Mouse (Mus musculus) bone marrow, adult 2 months (tissue): ENCODE data around the gene Rnf144a.

Source experiments
- CTCF ChIP-seq: fragments of 200-500 bp; IDR thresholded peaks from 2 replicates; pipeline ENCODE4 v1.5.1; 2011; ENCODE audit warnings: low read length, control low read depth; ENCODE audit not compliant: control insufficient read depth, insufficient read depth
- POLR2A ChIP-seq: fragments of 200-500 bp; IDR thresholded peaks from 2 replicates; pipeline ENCODE4 v1.6.1; 2011; ENCODE audit warnings: low read depth, mild to moderate bottlenecking, control low read depth, low read length, borderline replicate concordance; ENCODE audit not compliant: control insufficient read depth

DNA sequence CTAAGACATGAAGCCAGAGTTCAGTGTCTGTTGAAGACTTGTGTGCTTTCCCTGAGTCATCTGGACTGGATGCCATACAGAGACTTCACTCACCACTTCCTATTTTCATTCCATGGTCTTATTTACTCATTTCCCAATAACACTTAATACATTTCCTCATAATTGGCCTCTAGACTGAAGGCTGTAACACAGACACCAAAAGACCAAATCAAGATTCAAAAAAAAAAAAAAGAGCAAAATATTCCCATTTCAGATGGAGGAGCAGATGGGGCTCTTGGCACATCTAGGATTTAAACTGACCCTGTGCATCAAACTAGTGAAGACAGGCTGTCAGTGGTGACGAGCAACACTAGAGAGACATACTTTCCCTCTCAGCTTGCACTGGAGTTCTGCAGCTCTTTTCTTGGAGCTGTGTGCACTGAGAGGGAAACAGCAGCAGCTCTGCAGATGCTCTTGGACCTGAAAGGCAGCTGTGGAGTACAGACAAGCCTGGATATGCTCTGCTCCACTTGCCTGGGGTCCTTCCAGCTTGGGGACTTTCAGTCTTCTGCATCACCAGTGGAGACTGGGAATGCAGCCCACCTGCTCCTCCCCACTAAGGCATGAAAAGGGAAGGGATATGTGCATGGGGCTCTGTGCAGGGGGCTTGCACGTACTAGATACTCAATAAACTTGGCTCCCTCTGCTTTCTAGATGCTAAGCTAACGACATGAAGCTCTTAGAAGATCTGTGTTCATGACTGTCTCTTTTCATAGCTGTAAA, 134.2 kb downstream of the Rnf144a start:
- no peak for TF ChIP-seq POLR2A
- TF ChIP-seq CTCF, result no peak
